Mouse (Mus musculus): Measurements from ENCODE around the gene Pigl.
"Not testable (repeated sequence)": the region's sequence is repeated elsewhere in the genome, so short reads cannot be mapped to it uniquely, and the experiment has no call there.

Pigl gene

DNA sequence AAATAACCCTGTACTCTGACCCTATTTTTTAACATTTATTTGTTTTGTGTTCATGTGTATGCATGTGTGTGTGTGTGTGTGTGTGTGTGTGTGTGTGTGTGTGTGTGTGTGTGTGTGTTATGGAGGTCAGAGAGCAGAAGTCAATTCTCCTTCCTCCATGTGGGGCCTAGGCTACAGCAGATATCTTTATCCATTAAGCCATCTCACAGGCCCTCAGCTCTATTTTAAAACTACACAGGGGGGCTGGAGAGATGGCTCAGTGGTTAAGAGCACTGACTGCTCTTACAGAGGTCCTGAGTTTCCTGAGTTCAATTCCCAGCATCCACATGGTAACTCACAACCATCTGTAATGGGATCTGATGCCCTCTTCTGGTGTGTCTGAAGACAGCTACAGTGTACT, 9.0 kb downstream of the Pigl start:
- not testable (repeated sequence) for DNase-seq (ENCODE audit: low read depth, low spot score)

GRCm38 (mm10) chr11:62470451-62470850, 12.2 kb downstream of the Pigl start:
- no peak for DNase-seq (ENCODE audit: low read depth, low spot score)

DNA sequence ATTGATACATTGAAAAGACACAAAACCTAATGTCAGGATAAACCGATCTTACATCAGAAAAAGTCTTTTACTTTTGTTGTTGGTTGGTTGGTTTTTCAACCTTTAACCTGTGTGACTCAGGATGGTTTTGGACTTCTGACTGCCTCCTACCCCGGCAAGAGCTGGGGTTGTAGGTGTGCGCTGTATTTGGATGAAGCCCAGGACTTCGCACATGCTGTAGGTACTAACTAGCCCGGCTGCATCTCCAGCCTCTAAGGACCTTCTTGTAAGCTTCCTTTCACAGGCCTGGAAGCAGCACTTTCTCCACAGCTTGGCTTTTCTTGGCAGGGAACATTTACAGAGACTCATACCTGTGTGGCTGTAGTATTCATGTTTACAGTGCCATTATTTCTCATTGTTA, 15.3 kb downstream of the Pigl start:
- no peak for DNase-seq (ENCODE audit: low read depth, low spot score)

- DNase-seq (ENCODE audit: low read depth, low spot score), result no peak
Measured at GRCm38 (mm10) chr11:62476156-62476555, 17.9 kb downstream of the Pigl start.

GRCm38 (mm10) chr11:62478931-62479330, 20.7 kb downstream of the Pigl start:
- no peak for DNase-seq (ENCODE audit: low read depth, low spot score)

DNA sequence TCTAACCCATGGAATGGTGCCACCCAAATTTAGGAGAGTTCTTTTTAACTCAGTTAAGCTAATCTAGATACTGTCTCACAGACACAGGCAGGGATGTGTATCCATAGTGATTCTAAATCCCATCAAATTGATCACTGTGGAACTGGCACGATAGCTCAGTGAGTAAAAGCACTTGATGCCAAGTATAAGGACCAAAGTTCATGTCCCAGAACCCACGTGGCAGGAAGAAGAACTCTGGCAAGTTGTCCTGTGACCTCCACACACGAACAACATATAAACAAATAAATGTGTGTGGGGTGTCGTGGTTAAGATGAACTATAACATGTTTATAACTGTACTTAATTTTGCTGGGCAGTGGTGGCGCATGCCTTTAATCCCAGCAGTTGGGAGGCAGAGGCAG, 21.3 kb downstream of the Pigl start:
- DNase-seq (ENCODE audit: low read depth, low spot score), result no peak

GRCm38 (mm10) chr11:62486949-62487348, 28.7 kb downstream of the Pigl start:
- no peak for DNase-seq (ENCODE audit: low read depth, low spot score)

DNA sequence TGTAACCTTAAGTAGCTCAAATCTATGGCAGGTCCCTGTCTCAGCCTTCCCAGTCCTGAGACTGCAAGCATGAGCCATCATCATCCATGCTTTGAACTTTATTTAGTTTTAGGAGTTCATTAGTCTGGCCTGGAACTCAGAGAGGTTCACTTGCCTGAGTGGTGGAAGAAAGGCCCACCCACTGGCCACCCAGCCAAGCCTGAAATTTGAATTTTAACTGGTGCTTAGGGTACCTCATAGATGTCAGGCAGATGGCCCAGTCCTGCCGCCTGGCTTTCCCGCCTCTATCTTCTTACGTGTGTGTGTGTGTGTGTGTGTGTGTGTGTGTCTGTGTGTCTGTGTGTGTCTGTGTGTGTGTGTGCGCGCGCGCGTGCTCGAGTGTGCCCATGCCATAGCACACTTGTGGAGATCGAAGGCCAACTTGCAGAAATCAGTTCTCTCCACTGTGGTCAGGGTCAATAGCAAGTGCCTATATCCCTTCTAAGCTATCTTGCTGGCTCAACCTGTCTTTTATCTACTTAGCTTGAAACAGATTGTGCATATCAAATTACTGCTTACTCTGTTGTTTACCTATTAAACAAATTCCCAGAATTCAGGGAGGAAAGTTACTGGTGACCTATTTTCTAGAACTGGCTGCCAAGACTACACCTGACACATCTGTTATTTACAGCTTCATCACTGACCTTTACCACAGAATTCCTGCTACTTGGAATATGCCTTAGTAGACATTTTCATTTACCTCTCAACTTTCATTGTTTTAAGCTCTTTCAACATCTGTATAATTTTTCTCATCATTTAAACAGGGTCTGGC, 29.5 kb downstream of the Pigl start:
- no peak for DNase-seq (ENCODE audit: low read depth, low spot score)

DNA sequence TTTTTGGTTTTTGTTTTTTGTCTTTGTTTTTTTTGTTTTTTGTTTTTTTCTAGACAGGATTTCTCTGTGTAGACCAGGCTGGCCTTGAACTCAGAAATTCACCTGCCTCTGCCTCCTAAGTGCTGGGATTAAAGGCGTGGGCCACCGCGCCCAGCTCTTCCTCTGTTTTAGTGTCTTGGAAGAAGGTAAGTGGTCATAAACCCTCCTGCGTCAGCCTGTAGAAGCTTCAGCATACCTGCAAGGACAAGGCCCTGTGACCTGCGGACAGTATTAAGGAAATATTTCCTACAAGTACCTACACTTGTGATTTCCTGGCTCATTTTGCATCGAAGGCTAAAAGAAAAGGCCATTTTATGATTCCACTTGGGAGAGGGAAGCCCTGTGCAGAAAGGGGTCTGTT, 35.4 kb downstream of the Pigl start:
- DNase-seq (ENCODE audit: low read depth, low spot score), result no peak

- peak; percentile 83 for DNase-seq (ENCODE audit: low read depth, low spot score)
Measured at GRCm38 (mm10) chr11:62494754-62495275, 36.6 kb downstream of the Pigl start.

DNA sequence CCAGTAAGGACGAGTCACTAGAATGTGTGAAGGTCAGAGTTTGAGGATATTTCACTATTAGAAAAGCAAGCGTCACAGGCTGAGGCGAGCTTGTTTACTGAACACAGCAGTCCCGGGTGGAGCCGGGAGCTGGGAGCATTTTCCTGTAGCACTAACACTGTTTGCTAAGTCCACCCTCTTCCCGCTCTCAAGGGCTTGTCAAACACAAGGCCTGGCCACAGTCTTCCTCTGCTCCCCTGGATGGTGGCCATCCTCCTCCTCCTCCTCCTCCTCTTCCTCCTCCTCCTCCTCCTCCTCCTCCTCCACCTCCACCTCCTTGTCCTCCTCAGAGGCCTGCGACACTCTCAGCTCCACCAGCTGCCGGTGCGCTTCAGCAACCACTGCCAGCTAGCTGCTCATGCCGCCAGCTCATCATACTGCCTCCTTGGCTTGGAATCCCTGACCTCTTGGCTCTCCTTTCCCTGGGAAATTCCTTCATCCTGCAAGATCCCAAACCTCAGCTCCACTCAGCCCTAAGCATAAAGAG, 37.1 kb downstream of the Pigl start:
- no peak for DNase-seq (ENCODE audit: low read depth, low spot score)

GRCm38 (mm10) chr11:62496151-62496715, 38.0 kb downstream of the Pigl start:
- DNase-seq (ENCODE audit: low read depth, low spot score), result peak; percentile 66

GRCm38 (mm10) chr11:62497181-62497580, 38.9 kb downstream of the Pigl start:
- no peak for DNase-seq (ENCODE audit: low read depth, low spot score)

GRCm38 (mm10) chr11:62498802-62499201, 40.5 kb downstream of the Pigl start:
- DNase-seq (ENCODE audit: low read depth, low spot score), result no peak

DNA sequence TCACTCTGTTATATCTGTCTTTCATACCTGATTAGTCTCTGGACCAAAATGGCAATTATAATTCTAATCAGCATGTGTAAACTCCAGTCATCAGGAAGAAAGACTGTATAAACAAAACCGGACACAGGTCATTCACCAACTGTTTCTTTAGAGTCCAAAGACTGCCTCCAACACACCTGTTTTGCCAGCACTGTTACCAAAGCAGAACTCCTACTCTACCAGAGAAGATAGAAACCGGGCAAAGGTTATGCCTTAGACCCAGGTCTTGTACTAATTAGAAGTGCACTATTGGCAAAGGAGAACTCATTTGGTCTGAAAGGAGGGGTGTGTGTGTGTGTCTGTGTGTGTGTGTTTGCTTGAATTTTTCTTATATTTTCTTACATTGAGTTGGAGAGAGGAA, 42.3 kb downstream of the Pigl start:
- no peak for DNase-seq (ENCODE audit: low read depth, low spot score)

GRCm38 (mm10) chr11:62507683-62508082, 49.4 kb downstream of the Pigl start:
- DNase-seq (ENCODE audit: low read depth, low spot score), result peak; percentile 52

- not testable (repeated sequence) for DNase-seq (ENCODE audit: low read depth, low spot score)
Measured at GRCm38 (mm10) chr11:62508365-62508764, 50.1 kb downstream of the Pigl start.

DNA sequence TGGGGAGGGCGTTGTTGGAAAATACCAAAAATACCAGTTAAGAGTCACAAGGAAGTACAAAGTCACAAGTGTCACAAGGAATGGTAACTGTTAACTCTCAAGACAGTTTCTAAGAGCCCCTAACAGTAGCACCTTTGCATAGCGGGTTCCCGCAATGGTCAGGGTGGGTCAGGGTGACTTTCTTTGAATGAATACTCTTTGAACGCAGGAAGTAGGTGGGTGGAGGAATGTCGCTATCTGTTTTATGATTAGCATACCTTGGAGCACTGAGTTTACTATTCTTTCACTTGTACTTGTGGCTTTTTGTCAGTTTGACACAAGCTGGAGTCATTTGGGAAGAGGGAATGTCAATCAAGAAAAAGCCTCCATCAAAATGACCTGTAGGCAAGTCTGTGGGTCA, 50.6 kb downstream of the Pigl start:
- DNase-seq (ENCODE audit: low read depth, low spot score), result not testable (repeated sequence)

DNA sequence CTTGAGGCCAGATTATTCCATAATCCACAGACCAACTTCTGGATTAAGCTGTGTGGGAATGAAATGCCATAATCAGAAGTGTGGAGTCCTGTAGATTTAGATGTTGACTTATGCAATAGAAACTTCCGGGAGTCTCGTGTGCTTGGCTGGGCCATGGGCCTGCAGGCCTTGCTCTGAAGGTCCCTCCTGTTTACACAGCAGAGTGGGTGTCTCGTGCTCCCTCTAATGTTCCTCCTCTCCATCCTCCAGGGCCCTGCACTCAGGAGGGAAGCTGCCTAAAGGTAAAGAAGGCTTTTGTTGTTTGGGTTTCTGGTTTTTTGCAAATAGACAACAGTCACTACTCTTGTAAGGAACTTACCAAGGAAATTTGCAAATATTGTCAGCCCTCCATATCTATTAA, 51.3 kb downstream of the Pigl start:
- no peak for DNase-seq (ENCODE audit: low read depth, low spot score)

GRCm38 (mm10) chr11:62510956-62511355, 52.7 kb downstream of the Pigl start:
- no peak for DNase-seq (ENCODE audit: low read depth, low spot score)

DNA sequence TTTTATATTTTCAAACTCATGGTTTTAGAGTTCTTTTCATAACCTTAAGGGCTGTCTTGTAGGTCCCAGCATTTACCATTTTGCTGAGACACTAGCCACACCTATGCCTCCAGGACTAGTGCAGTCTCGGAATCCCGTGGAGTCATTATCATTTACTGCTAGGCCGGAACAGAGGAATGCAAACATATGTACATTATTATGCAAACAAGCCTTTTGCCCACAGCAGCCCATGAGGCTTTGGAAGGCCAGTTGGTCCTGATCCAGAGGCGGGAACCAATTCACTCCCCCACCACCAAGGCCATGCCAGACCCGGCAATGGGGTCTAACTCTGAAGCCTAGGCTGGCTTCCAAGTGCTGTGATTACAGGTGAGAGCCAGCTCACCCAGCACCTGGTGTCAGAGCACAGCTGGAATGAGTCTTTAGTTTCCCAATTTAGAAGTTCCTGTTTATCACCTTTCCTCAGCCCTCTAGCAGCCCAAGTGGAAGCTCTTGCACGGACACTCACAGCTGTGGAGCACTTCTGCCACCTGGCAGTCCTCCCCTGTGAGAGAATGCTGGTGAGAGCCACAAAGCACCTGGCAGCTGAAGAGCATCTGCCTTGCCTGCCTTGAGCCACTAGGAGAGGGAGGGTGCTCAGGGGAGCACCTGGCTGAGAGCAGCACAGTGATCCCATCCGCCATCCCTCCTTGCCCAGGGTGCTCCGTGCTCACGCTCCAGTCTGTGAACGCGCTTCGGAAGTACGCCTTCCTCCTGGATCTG, 53.4 kb downstream of the Pigl start:
- DNase-seq (ENCODE audit: low read depth, low spot score), result no peak

GRCm38 (mm10) chr11:62512529-62513080, 54.3 kb downstream of the Pigl start:
- DNase-seq (ENCODE audit: low read depth, low spot score), result no peak

Data from CD4-positive helper T cell, adult 2 months (primary cell).